Mouse (Mus musculus) thymus, postnatal 25 days (tissue): ENCODE data around the gene Col6a5.

Experiments used
- DNase-seq: peaks from one replicate; pipeline ENCODE4 v3.0.0; 2022

The Col6a5 gene

DNA sequence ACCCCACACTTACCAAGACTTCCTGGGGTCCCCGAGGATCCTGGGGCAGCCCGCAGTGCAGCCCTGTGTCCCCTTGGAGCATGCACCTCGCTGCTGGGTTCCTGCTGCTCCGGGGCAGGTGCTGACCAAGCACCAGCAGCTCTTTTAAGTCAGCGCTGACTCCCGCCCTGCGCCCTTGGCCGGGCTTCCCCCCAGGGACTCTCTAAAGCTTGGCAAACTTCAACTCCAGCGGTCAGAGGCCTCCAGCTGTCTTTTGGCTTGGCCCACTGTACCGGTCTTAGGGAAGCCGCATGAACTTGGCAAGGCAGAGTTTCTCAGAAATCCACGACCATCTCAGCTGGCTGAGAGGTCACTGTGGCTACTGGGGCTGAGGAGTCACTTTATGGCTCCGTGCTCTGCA lies at the start of gene Col6a5:
TSS of gene Col6a5 (minus strand) at position 111 of the 400 bp plus-strand sequence.
- no peak for DNase-seq

DNA sequence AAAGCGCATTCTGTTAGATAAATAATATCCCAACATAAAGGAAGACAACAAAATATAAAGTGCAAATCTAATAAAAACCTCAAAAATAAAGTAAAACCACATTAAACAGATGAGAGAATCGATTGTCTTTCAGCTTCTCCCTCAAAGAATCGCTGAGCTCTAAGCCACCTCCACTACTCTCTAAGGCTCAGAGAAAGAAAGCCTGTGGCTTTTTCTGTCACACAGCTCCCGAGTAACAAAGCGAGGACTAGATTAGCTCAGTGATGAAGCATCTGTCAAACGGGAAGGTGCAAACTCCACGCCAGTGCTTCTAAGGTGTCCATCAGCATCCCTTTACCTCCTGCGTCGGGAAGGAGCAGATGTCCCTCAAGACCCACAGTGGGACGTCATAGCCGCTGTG lies 37.5 kb upstream of the Col6a5 start:
- no peak for DNase-seq

DNA sequence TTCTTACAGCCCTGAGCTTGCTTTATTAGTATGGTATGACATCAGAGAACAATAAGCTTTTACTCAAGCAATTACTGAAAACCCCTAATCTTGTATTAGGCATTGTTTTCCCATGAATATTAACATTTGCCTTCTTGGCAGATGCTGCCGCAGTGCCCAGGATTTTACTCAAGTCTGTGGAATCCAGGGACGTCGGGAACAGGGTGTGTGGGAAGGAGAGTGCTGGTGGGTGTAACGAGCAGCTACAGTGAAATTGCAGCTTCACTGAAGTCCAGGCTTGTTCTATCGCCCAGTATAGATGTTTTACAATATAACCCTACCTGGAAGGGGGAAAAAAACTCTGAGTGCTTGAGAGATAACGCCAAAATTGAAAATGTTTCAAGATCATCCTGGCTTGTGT lies 32.0 kb upstream of the Col6a5 start:
- DNase-seq = no peak

DNA sequence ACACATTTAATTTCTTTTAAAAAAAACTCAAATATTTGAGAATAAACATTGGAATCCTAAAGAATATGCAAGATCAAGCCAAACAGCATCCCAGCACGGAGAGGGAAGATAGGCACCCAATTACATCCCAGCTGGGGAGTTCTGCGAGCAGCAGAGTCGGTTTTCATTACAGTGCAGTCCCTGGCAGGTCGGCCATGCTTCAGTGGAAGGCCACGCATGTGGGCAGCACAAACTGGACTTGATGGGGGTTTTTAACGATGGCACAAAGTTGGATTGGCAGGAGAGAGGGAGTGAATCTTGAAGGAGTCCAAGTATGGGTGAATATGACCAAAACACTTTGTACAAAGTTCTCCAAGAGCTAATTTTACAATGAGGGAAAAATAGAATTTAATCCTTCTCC lies 29.7 kb upstream of the Col6a5 start:
- DNase-seq = no peak

DNA sequence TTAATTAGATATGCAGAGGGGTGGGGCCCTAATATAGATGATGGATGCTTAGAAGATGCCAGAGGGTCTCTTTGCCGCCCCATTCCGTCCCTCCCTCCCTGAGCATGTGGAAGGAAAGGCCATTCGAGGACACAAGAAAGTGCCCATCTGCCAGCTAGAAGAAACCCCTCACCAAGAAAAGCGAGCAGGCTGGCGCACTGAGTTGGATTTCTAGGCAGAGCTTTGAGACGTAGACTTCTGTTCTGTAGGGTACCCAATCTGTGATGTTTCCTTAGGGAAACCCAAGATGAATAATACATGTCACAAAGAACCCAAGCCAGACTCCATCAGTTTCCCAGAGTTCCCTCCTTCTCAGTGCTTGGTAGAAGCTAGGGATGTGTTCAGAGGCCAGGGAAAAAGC lies 29.0 kb upstream of the Col6a5 start:
- DNase-seq = no peak

DNA sequence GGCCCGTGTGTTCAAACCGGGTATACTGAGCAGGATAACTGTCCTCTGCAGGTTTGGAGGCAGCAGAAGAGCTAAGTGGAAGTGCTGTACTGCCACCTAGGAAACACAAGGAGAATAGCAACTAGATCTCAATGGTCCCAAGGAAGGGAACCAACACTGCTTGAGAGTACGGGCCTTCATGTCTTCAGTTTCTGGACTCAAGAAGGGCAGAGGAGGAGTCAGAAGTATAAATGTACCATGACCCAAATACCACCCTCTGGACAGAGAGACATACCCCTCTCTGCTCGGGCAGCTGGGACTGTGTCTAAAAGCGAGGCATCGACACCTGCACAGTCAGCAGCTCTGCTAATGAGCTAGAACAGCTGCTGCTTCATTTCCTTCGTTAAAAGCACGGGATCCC lies 27.7 kb upstream of the Col6a5 start:
- DNase-seq = no peak

DNA sequence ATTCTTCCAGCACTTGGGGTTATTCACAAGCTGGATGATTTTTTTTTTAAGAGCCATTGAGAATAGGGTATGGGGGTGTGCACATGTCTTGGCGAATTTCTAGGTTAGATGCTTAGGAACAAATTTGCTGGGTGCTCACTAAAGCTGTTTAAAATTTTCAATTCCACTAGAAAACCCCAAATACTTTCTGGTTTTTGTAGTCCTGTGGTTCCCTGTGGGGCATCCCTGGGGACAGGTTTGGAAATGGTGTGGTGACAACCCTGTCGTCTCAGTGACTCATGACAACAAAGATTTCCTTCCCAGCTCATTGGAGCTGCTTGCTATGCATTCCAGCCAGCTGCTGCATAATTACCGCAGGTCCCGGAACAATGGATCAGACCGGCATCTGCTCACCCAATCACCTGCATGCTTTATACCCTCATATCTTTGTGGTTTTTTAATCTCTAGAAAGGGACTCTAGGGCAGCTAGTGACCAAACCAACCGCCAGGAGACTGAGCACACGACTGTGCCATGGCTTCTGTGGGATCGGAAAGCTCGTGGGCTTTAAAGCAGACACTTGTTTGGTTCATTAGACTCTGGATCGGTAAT lies 24.6 kb upstream of the Col6a5 start:
- no peak for DNase-seq

DNA sequence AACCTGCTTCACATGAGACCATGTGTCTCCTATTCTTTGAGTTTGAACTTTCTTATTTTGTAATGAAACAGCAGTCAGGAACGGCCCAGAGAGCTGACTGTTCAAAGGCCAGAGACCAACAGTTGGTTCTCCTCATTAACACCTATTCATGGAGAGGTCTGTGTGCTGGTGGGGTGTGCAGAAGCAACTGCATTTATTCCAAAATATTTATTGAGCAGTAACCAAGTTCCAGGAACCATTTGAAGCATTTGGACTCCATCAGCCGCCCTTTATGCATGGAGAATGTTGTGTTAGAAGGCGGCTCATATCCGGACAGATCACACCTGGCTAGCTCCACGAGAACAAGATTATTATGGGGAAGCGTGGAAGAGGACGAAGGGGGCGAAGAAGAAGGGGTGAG lies 18.0 kb upstream of the Col6a5 start:
- DNase-seq = no peak

DNA sequence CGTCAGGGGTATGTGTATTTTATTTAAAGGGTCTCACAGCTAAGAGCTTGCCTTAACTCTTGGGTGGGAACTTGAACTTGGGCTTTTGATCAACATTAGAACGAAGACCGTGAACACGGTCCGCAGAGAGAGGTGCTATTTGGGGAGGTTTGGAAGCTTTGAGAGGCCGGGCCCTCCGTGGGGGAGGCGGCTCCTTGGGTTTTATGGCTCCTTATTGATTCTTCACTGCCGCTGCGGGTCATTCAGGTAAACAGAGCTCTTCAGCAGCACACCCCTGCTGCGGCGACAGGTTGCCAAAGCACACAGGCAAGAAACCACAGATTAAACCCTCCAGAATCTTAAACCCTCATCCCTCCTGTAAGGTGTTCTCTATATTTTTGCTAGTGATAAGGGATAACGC lies 16.4 kb upstream of the Col6a5 start:
- DNase-seq = no peak

DNA sequence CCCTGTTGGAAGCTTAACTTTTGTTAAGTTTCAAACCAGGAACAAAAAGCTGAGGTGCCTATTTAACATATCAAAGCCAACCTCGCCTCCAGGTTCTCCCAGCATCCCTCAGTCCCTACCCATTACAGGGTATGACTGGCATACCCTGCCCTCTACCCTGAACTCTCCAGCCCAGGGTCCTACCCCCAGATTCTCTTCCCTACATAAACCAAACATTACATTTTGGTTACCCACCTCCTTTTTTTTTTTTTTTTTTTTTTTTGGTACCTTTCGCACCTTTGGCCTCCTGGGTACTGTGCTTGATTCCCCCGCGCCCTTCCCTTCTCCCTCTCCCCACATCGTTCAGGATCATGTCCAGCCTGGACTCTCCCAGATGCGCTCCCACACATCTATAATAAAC lies 15.9 kb upstream of the Col6a5 start:
- DNase-seq = no peak

DNA sequence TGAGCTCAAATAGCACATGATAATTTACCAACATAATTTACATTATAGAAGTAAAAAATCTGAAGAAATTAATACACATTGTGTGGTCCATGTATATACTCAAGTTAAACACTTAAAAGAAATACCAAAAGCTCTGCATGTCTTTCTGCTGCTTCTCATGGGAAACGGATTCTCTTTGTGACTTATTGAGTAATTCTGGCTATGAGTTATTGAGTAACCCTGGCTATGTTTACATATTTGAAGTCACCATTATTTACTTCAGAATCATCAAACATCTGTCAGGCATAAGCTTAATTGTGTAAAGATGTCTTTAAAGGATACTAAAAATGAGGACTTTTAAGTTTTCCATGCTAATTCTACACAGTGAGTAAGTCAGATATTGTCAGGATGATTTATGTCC lies 13.3 kb upstream of the Col6a5 start:
- DNase-seq = no peak

DNA sequence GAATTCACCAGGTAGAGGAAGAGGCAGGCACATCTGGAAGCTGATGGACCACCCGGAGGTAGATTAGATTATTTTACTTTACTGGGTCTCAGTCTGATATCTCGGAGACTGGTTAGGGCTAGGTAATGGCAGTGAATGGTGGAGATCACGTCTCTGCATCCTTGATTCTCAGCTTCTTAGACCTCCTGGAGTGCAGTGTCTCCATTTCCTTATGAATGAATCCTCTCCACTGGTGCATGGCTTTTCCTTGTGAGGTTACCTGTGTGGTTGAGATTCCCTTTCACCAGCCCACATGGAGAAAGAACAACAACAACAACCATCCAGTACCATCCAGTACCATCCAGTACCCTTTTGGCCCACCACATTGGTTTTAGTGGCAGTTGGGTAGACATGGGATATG lies 11.6 kb upstream of the Col6a5 start:
- no peak for DNase-seq

DNA sequence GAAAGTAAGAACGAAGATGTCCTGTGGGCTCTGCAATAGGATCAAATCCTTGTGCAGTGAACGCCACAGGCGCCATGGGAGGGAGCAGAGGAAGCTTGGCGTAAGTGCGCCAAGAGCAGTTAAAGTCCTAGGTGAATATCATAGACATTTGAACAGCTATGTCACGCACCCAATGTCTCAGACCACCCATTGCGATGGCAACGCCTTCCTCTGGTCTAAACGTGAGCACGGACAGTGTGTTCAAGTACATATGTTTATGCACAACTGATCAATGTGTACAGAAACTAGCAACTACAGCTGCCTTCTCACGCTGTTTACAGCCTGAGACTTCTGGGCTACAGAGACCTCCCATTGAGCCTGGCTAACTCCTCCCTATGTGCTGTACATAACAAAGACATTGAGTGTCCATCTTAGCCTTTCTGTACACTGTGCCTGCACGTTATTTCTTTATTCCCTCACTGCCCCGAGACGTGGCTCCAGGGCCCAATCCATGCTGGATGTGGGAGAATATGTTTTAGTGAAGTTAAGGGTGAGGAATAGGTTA lies 11.0 kb upstream of the Col6a5 start:
- DNase-seq = no peak

DNA sequence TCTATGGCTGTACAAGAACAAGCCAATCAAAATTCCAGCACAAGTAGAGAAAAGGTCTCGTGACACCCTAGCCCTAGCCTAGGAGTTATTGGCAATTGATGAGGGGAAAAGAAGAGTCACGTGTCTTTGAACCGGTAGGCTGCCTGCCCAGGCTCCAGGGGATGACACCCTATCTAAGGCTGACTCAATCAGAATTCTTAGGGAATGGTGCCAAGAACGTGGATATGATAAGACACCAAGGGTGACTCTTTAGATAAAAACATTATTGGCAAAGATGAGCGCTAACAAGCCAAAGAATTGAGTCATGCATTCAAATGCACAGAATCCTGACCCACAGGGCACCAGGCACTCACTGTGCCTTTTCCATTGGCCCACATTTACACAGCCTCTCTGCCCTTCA lies 10.5 kb upstream of the Col6a5 start:
- no peak for DNase-seq

DNA sequence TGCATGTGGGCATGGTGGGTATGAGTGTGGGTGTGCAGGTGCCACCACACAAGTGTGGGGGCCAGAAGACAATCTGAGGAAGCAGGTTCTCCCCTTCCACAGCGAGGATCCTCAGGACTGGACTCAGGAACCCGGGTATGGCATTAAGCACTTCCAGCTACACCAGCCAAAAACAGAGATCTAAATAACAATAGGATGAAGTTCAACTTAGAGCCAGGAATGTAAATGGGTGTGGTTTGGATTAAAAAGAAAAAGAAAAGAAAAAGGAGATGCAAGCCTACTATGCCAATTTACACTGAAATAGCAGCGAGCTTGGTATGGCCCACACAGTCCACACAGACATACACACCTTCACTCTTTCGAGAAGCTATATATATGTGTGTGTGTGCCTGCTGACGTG lies 7.5 kb upstream of the Col6a5 start:
- DNase-seq = no peak

DNA sequence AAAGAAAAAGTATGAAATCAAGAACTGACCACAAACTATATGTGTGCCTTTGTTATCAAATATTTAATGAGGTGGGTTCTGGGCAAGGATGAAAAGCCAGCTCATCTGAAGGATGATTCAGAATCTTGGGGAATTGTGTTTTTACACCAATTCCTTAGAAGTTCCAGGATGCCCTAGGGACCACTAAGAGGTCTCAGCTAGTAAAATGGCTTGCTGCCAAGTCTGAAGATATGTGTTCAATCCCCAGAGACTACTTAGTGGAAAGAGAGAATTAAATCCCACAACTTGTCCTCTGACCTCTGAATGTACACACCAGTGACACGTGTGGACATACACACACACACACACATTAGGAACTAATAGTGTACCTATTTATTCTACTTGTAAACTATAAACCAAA lies 1.3 kb downstream of the Col6a5 start:
- no peak for DNase-seq

DNA sequence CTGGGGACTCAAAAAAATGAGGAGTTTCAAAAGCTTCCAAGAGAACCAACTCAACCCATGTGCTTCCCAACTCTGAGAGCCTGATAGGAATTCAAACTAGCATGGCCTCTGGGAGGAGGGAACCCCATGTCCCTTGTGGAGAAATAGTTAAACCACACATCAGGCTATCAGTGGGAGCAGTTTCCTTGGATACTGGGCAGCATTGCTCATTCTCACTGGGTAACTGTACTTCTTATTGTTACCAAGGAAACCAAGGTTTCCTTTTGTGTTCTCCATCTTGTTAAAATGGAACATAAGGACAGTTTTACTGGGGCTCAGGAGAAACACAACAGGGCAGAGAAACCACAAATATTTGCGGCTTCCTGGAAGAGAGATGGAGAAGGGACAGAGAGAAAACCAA lies 10.7 kb downstream of the Col6a5 start:
- DNase-seq = no peak

DNA sequence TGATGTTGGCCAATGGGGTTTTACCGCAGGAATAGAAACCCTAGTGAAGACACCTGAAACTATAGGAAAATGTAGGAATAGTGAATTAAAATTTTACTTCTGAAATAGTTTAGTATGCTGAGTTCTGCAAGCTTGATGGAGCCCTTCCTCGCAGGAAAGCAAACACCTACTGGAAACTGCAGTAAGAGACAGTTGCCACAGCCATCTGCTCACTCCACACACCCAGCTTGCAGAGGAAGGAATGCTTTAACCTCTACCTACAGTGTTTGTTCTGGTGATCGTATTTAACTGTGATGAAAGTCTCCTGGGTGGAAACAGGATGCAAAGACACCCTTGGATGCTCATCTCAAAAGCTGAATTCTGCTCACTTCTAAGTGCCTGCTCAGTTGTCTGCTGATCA lies 12.9 kb downstream of the Col6a5 start:
- DNase-seq = no peak

DNA sequence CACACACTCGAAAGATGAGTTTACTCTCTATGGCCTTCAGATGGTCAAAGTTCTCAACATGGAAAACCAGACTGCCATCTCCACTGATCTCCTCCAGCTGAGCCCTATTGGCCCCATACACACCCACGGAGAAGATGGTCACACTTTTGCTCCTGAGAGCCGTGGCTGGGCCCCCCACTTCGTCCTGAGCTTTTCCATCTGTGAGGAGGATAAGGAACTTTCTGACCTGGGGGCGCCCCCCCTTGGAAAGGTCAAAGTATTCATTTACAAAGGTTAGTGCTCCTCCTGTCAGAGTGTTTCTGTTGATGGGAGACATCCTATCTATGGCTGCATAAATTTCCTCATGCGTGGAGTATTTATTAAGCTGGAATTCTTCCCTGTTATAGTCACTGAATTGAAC lies 26.6 kb downstream of the Col6a5 start:
- no peak for DNase-seq

DNA sequence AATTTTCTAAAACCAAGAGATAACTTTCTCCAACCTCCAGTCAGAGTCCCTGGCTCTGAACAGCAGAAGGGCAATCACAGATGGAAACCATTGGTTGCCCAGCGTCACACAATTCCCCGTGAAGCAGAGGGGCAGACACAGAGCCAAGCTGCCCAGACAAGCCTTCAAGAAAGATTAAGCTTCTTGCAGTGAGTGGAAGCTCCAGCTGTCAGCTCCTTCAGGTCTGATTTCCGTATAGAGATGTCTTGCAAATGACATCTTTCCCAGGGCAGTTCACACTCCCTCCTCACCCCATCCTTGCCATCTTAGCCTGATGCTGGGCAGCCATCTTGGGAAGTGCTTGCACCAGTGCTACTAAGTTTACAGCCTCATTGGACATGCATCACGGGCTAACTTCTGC lies 31.2 kb downstream of the Col6a5 start:
- DNase-seq = no peak

DNA sequence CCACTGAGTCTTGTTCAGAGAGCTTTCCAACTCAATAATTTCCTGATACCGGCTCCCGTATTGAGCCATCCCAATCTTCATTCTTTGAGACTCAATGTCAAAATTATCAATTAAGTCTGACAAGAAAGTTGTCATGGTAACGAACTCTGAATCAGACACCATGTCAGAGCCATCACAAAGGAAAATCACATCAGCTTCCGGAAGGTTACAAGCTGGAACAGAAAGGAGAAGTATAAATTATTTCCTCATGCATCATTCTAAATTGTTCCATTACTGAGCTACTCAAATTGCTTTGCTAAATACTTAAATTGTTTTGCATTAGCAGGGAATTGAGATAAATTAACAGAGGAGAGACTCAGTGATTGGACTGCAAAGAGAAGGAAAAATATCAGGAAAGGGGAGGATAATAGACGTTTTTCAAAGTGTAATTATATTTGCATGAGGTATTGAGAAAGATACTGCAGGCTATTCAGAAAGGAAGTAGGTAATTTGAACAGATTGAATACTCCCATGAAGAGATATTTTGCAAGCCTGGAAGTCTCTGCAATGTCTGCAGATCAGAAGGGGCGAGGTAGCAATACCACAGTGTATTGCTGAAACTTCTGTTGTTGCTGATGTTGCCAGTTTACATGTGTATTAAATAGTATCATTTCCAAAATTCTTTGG lies 31.9 kb downstream of the Col6a5 start:
- no peak for DNase-seq

DNA sequence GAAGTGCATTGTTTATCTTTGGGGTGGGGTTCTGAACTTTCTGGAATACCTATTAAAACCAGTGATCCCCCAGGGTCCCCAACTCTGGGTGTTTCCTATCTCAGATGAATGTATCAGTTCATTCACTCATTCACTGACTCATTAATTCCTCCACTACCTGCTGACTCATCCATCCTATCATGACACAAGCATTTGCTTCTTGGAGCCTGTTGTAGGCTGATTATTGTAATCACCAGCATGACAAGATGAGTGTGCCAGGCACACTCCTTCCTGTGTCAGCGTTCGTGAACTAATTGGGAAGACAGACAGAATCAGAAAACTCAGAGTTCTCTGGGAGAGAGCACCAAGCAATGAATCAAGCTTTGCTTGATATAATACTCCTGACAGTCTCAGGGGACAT lies 36.8 kb downstream of the Col6a5 start:
- DNase-seq = no peak

DNA sequence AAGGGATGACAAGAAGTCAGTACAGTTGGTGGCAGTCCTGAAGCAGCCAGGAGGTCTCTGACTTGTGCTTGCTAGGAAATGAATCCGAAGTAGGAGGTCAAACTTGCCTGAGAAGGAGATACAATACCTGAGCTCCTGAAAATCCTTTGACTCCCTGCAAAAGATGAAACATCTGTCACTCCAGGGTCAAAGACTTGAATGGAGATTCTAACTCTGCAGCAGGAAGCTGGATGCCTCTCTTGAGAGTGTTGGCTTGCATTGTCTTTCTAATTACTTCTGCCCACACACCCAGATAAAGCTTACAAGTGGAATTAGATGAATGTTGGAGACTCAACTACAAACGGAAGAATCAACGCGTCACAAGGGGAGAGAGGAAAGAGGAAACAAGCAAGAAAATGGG lies 45.3 kb downstream of the Col6a5 start:
- no peak for DNase-seq

DNA sequence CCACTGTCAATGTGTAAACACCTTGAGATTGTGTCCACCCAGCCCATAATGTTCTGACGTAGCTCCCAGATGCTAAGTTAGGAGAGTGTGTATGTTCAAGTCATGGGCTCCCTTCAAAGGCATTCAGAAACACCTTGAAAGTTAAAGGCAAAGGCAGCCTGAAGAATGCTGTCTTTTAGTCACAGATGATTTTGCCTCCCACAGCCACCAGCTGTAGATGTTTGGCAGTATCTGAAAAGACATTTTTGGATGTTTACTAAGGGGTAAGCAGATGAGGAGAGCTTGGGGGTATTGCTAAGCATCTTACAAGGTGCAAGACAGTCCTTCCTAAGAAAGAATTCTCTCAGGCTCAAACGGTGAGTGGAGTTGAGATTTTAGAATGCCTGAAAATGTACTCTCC lies 50.3 kb downstream of the Col6a5 start:
- DNase-seq = no peak

DNA sequence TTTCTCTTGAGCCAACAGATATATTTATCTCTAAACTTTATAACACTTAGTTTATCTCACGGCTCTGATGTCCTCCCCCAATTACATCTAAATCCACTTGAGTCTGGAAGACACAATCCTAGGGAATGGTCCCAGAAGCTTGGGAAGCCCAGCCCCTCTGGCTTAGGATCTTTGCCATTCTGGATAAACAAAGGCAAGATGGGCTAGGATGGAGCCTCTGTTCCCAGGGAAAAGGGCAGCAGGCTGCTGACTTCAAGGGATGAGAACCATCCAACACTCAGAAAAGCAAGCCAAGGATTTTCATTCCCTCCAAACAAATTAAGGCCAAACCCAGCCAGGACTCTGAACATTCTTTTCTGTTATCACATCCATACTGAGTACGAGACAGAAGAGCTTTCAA lies 51.1 kb downstream of the Col6a5 start:
- DNase-seq = no peak
